Mouse (Mus musculus) thymus, adult 2 months (tissue): ENCODE results near the gene Ephb3.

Source experiments
- CTCF ChIP-seq: fragments of 200-500 bp; IDR thresholded peaks from 2 replicates; pipeline ENCODE4 v1.5.1; 2012; ENCODE audit warnings: mild to moderate bottlenecking, control low read depth, low read length, moderate library complexity, borderline replicate concordance; ENCODE audit not compliant: control insufficient read depth, poor library complexity, insufficient read depth; ENCODE audit errors: extremely low read depth
- POLR2A ChIP-seq: fragments of 200-500 bp; IDR thresholded peaks from 2 replicates; pipeline ENCODE4 v1.6.1; 2012; ENCODE audit warnings: mild to moderate bottlenecking, low read length, control low read depth, moderate library complexity; ENCODE audit not compliant: control insufficient read depth, poor library complexity, insufficient read depth; ENCODE audit errors: extremely low read depth

GRCm38 (mm10) chr16:21196576-21196975 lies 8.0 kb upstream of the Ephb3 start:
- no peak for TF ChIP-seq CTCF
- TF ChIP-seq POLR2A = no peak
